Mouse (Mus musculus) lung, embryonic 15.5 days (tissue): ENCODE measurements around the gene Ktn1. TPM values are rescaled to one million over a fixed set of nuclear protein-coding genes. Genes with fewer than 3 reads are reported as not detected.

Experiments
- ATAC-seq: fragments of 200-750 bp; cut with Nextera tagmentation; 2 replicates; pipeline ENCODE4 v1.8.0; 2017; ENCODE audit warnings: moderate number of reproducible peaks, borderline replicate concordance; ENCODE audit not compliant: low FRiP score, low TSS enrichment; ENCODE audit errors: extremely low read depth
- H3K27ac ChIP-seq: fragments of 300-500 bp; sonication (generic); 2 replicates; pipeline ENCODE4 v1.5.1; 2015; ENCODE audit warnings: moderate library complexity, mild to moderate bottlenecking, inconsistent platforms
- H3K27me3 ChIP-seq: fragments of 300-500 bp; sonication (generic); 2 replicates; pipeline ENCODE4 v1.6.1; 2015; ENCODE audit warnings: inconsistent platforms
- H3K36me3 ChIP-seq: fragments of 300-500 bp; sonication (generic); 2 replicates; pipeline ENCODE4 v1.6.1; 2015; ENCODE audit warnings: inconsistent platforms
- H3K4me1 ChIP-seq: fragments of 300-500 bp; sonication (generic); 2 replicates; pipeline ENCODE4 v1.6.1; 2015; ENCODE audit warnings: inconsistent platforms
- H3K4me2 ChIP-seq: fragments of 300-500 bp; sonication (generic); 2 replicates; pipeline ENCODE4 v1.6.1; 2015; ENCODE audit warnings: inconsistent platforms, mild to moderate bottlenecking, moderate library complexity
- H3K4me3 ChIP-seq: fragments of 300-500 bp; sonication (generic); 2 replicates; pipeline ENCODE4 v1.5.1; 2015; ENCODE audit warnings: mild to moderate bottlenecking, inconsistent platforms
- H3K9ac ChIP-seq: fragments of 300-500 bp; sonication (generic); 2 replicates; pipeline ENCODE4 v1.6.1; 2015; ENCODE audit warnings: inconsistent platforms
- H3K9me3 ChIP-seq: fragments of 300-500 bp; sonication (generic); 2 replicates; pipeline ENCODE4 v1.6.1; 2016; ENCODE audit warnings: inconsistent platforms
- WGBS: fragments of 180-500 bp; shearing (Covaris S2); methylation state at CpG from one replicate; pipeline ENCODE4 v1.1.7; 2015; 5-methylcytosine and 5-hydroxymethylcytosine counted together
- polyA plus RNA-seq: library from polyadenylated mRNA; unstranded; fragments of >200 nt; fragmentation: Nextera tagmentation; extraction: Ambion mirVana; gene quantifications from 2 replicates; pipeline ENCODE4 v1.2.1, GENCODE M21; 2015

Ktn1 gene
- polyA plus RNA-seq, result 53.1 and 54.3 TPM in 2 replicates

DNA sequence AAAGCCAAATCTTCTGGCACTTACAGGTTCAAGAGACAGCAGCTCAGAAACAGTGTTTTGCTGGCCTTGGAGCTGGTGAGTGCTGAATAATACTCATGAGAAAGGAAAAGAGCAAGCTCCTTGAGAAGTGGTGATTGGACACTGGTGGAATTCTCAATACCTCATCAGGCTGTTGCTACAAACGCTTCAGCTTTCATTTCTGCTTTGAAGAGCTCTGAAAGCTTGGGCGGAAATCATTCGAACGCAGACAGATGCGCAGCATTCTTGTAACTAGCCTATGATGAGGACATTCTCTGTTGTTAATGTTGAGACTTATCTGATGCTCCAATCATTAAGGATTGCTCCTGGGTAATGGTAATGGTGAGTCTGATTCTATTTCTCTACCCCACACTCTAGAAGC, at the start of gene Ktn1:
TSS of gene Ktn1 (plus strand) at position 231 of the 400 bp plus-strand sequence.
- Histone ChIP-seq H3K4me2 (peak within 1 kb of the TSS; percentile 76), H3K4me3 (peak within 1 kb of the TSS; percentile 100), H3K27me3 (no peaks in the 10 kb centered on the region), H3K4me1 (peaks cover 17% of the 10 kb centered on the region), H3K27ac (peak within 1 kb of the TSS; percentile 99), H3K9me3 (no peaks in the 10 kb centered on the region), H3K36me3 (no peaks in the 10 kb centered on the region), H3K9ac (peak within 1 kb of the TSS; percentile 95)
- ATAC-seq, result no peak
- 43% methylated on average over 5 of the region's 5 CpGs for WGBS

DNA sequence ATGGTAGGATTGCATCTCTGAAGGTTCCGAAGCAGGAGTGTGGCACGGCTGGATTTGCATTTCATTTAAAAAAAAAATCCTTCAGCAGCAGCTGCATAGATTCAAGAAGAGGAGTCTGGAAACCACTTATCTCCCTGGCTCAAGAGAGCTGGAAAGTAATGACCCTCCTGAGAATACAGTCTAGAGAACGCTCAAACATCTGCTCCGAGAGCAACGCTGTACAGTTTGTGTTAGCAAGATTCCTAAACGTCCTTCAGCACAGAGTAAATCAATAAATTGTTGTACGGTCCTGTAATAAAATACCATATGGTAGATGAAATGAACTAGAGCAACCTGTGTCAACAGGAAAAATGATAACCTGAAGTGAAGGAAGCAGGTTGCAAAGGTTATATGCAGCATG, 35.0 kb upstream of the Ktn1 start:
- no peak overlapping the region for H3K27ac ChIP-seq

GRCm38 (mm10) chr14:47618891-47619290, 29.4 kb upstream of the Ktn1 start:
- 83% methylated on average over 5 of the region's 5 CpGs for WGBS
- no peak overlapping the region for H3K4me2 ChIP-seq
- no peak overlapping the region for H3K9ac ChIP-seq
- H3K9me3 ChIP-seq, result no peaks in the 10 kb centered on the region
- H3K27me3 ChIP-seq, result no peaks in the 10 kb centered on the region
- no peak for ATAC-seq
- H3K27ac ChIP-seq, result no peak overlapping the region
- H3K36me3 ChIP-seq, result no peaks in the 10 kb centered on the region
- H3K4me1 ChIP-seq, result no peaks in the 10 kb centered on the region
- H3K4me3 ChIP-seq, result no peak overlapping the region

More for the DNA sequence above, 35.0 kb upstream of the Ktn1 start:
- Histone ChIP-seq H3K4me2 (no peak overlapping the region), H3K4me1 (no peaks in the 10 kb centered on the region), H3K27me3 (no peaks in the 10 kb centered on the region), H3K4me3 (no peak overlapping the region), H3K9ac (no peak overlapping the region), H3K9me3 (no peaks in the 10 kb centered on the region), H3K36me3 (no peaks in the 10 kb centered on the region)
- ATAC-seq, result no peak
- WGBS, result 52% methylated on average over 7 of the region's 7 CpGs

- H3K9me3 ChIP-seq, result no peaks in the 10 kb centered on the region
- no peak overlapping the region for H3K9ac ChIP-seq
- ATAC-seq, result no peak
- H3K4me2 ChIP-seq, result no peak overlapping the region
- H3K27me3 ChIP-seq, result no peaks in the 10 kb centered on the region
- no peak overlapping the region for H3K4me3 ChIP-seq
- WGBS, result 82% methylated on average over 5 of the region's 5 CpGs
- no peaks in the 10 kb centered on the region for H3K36me3 ChIP-seq
- no peaks in the 10 kb centered on the region for H3K4me1 ChIP-seq
- H3K27ac ChIP-seq, result no peak overlapping the region
Measured at GRCm38 (mm10) chr14:47621901-47622300, 26.3 kb upstream of the Ktn1 start.

GRCm38 (mm10) chr14:47624837-47625236, 23.4 kb upstream of the Ktn1 start:
- Histone ChIP-seq H3K9me3 (no peaks in the 10 kb centered on the region), H3K4me2 (no peak overlapping the region), H3K4me1 (no peaks in the 10 kb centered on the region), H3K27ac (no peak overlapping the region), H3K4me3 (no peak overlapping the region), H3K9ac (no peak overlapping the region), H3K36me3 (no peaks in the 10 kb centered on the region), H3K27me3 (no peaks in the 10 kb centered on the region)
- 71% methylated on average over 3 of the region's 3 CpGs for WGBS
- ATAC-seq, result no peak

GRCm38 (mm10) chr14:47626143-47626542, 22.1 kb upstream of the Ktn1 start:
- Histone ChIP-seq H3K4me1 (no peaks in the 10 kb centered on the region), H3K27ac (no peak overlapping the region), H3K27me3 (no peaks in the 10 kb centered on the region), H3K36me3 (no peaks in the 10 kb centered on the region), H3K4me3 (no peak overlapping the region), H3K9ac (no peak overlapping the region), H3K9me3 (no peaks in the 10 kb centered on the region), H3K4me2 (no peak overlapping the region)
- ATAC-seq, result no peak
- WGBS, result 85% methylated on average over 4 of the region's 4 CpGs

DNA sequence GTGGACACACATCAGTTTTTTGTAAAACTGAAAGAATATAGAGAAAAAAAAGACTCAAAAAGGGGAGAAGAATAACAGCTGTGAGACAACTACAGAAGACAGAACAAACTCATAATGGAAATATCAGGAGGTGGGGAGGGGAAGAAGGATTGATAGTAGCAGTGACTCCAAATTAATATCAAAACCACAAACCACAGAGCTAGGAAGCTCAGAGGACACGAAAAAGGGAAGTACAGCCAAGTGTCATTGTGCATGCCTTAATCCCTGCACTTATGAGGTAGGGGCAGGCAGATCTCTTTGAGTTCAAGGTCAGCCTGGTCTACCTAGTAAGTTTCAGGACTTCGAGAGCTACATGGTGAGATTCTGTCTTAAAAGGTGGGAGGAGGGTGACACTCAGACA, 21.4 kb upstream of the Ktn1 start:
- no peak overlapping the region for H3K27ac ChIP-seq
- no peak overlapping the region for H3K4me3 ChIP-seq
- 64% methylated on average over 2 of the region's 2 CpGs for WGBS
- H3K4me2 ChIP-seq, result no peak overlapping the region
- H3K36me3 ChIP-seq, result no peaks in the 10 kb centered on the region
- H3K9ac ChIP-seq, result no peak overlapping the region
- H3K4me1 ChIP-seq, result no peaks in the 10 kb centered on the region
- no peak for ATAC-seq
- H3K27me3 ChIP-seq, result no peaks in the 10 kb centered on the region
- H3K9me3 ChIP-seq, result no peaks in the 10 kb centered on the region

DNA sequence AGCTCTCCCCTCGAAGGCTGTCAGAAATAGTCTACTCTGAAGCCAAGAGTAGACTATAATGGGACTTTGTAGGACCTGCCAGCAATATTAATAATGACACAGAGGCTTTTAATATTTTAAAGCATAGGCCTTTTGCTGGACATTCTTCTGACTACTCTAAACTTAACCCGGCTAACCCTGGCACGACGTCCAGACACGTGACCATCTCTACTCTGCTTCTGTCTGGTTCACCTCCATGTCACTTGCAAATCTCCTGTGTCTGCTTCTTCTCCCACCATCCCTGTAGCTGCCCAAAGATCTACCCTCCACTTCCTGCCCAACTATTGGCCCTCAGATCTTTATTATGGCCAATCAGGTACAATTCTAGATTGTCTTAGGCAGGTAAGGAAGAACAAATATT, 20.9 kb upstream of the Ktn1 start:
- Histone ChIP-seq H3K36me3 (no peaks in the 10 kb centered on the region), H3K4me3 (no peak overlapping the region), H3K4me2 (no peak overlapping the region), H3K27me3 (no peaks in the 10 kb centered on the region), H3K4me1 (no peaks in the 10 kb centered on the region), H3K9ac (no peak overlapping the region), H3K9me3 (no peaks in the 10 kb centered on the region), H3K27ac (no peak overlapping the region)
- no peak for ATAC-seq
- WGBS, result 77% methylated on average over 5 of the region's 5 CpGs

DNA sequence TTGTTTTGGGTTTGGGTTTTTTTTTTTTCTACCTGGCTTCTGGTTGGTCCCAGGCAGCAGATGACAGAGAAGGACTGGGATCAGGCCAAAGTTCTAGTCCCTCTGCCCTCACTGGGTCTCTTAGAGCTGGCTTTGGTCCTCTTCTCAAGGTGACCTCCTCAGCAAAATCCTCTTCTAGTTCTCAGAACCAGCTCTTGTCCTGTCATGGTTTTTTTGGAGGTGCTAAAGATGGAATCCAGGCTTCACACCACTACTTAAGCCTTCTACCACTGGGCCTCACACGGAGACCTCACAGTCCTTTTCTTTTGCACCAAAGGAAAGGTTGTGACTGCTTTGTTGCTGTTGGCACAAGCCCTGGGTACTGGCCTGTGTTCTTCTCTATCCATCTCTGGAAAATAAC, 15.8 kb upstream of the Ktn1 start:
- Histone ChIP-seq H3K9ac (no peak overlapping the region), H3K27me3 (no peaks in the 10 kb centered on the region), H3K36me3 (no peaks in the 10 kb centered on the region), H3K27ac (no peak overlapping the region), H3K4me2 (no peak overlapping the region), H3K9me3 (no peaks in the 10 kb centered on the region), H3K4me1 (peaks cover 18% of the 10 kb centered on the region), H3K4me3 (no peak overlapping the region)
- 70% methylated on average over 1 of the region's 1 CpGs for WGBS
- ATAC-seq, result no peak

- peak; percentile 83 for ATAC-seq
- Histone ChIP-seq H3K9ac (no peak overlapping the region), H3K27me3 (no peaks in the 10 kb centered on the region), H3K9me3 (no peaks in the 10 kb centered on the region), H3K36me3 (no peaks in the 10 kb centered on the region), H3K27ac (no peak overlapping the region), H3K4me1 (peaks cover 18% of the 10 kb centered on the region), H3K4me2 (peak overlapping the region; percentile 28), H3K4me3 (no peak overlapping the region)
- WGBS, result 8% methylated on average over 9 of the region's 9 CpGs
Measured at GRCm38 (mm10) chr14:47634410-47634809, 13.8 kb upstream of the Ktn1 start.

DNA sequence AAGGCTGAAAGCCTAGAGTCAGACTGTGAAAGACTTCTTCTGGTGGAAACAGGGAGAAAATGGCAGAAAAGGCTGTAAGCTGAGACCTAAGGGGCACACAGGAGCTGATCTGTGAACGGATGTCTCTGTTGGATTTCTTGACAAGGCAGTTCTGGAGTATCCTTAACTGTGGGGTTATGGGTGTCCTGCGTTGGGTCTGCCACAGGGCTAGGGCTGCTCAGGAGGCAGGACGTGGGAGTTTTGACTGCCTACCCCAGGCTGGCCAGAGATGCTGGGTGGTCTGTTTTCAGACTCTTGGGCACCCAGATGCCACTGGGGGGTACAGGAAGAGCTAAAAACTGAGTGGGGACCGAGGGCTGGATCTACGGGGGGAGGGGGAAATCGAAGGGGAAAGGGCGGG, 13.4 kb upstream of the Ktn1 start:
- 35% methylated on average over 7 of the region's 7 CpGs for WGBS
- ATAC-seq, result peak; percentile 52; the same call in 1 of the 2 replicates
- Histone ChIP-seq H3K4me3 (no peak overlapping the region), H3K36me3 (no peaks in the 10 kb centered on the region), H3K27ac (no peak overlapping the region), H3K9ac (no peak overlapping the region), H3K27me3 (no peaks in the 10 kb centered on the region), H3K9me3 (no peaks in the 10 kb centered on the region), H3K4me1 (peaks cover 18% of the 10 kb centered on the region), H3K4me2 (peak overlapping the region; percentile 28)

DNA sequence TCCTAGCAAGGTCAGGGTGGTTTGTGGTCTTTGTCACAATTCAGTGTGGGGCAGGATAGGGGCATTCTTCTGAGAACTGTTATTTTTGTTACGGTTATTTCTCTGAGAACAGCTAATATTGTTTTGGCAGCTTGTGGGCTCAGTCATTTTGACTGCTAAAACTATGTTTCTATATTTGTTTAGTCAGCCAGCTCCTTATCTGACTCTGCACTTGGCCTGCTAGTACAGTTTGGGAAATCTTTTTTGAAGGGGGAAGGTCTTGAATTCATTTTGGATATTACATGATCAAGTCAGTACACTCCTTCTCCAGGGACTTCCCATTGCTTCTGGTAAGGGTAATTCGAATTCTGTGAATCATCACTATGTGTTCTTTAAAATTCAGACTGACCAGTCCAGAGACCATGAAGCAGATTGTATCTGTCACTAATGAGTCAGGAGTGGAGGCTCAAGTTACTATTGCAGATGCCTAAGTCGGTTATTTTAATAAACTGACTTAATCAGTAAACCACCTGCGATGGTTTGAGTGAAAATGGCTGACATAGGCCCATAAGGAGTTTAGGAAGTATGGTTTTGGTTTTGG, 9.8 kb upstream of the Ktn1 start:
- 56% methylated on average over 4 of the region's 4 CpGs for WGBS
- Histone ChIP-seq H3K4me1 (peaks cover 18% of the 10 kb centered on the region), H3K4me2 (no peak overlapping the region), H3K9me3 (no peaks in the 10 kb centered on the region), H3K9ac (no peak overlapping the region), H3K27ac (no peak overlapping the region), H3K27me3 (no peaks in the 10 kb centered on the region), H3K4me3 (no peak overlapping the region), H3K36me3 (no peaks in the 10 kb centered on the region)
- ATAC-seq, result no peak

DNA sequence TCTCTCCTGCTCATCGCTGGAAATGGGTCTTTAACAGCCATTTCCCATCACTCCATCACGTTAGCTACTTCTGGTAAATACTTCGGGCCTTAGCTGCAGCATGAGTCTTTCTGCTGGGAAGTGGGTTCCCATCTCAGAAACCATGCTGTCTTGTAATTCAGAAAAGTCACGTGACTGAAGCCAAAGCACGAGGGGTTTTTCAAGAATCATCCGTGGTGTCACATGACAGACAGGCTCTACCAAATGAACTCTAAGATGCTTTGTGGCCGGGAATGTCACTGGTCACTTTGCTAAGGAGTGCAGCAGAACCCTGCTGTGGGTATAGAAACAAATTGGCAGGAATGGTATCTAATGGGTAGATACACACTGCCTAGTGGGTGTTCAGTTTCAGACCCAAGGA, 2.6 kb upstream of the Ktn1 start:
- WGBS, result 54% methylated on average over 7 of the region's 7 CpGs
- H3K4me3 ChIP-seq, result no peak overlapping the region
- H3K4me2 ChIP-seq, result no peak overlapping the region
- peaks cover 17% of the 10 kb centered on the region for H3K4me1 ChIP-seq
- no peaks in the 10 kb centered on the region for H3K27me3 ChIP-seq
- no peak for ATAC-seq
- no peaks in the 10 kb centered on the region for H3K9me3 ChIP-seq
- no peaks in the 10 kb centered on the region for H3K36me3 ChIP-seq
- H3K27ac ChIP-seq, result no peak overlapping the region
- no peak overlapping the region for H3K9ac ChIP-seq
